Mouse (Mus musculus) gastrocnemius, postnatal 36 days (tissue): Measurements from ENCODE around the gene Nectin2. TPM values are rescaled to one million over a fixed set of nuclear protein-coding genes. Genes with fewer than 3 reads are reported as not detected.
"Not testable (repeated sequence)": the region's sequence is repeated elsewhere in the genome, so short reads cannot be mapped to it uniquely, and the experiment has no call there.

Source experiments
- DNase-seq, 2 experiments: peaks; one replicate each; pipeline ENCODE4 v3.0.0; 2022
- intact Hi-C: fragments of 180-260 bp; cut with DNase I; formaldehyde crosslinking; loops from one replicate; pipeline ENCODE4 v1.15.1; 2025
- total RNA-seq, 2 experiments: library from RNA; stranded (reverse); gene quantifications; 2 replicates each; pipeline ENCODE4 v1.2.3; 2021

The Nectin2 gene
- total RNA-seq, 2 experiments from 2014 or later, result 2.0 to 2.3 TPM

- intact Hi-C loops, result no loop called here
- DNase-seq, result no peak
These were observed 55.7 kb downstream of the Nectin2 start for GRCm38 (mm10) chr7:19694336-19695212.

GRCm38 (mm10) chr7:19693421-19693820 is 56.9 kb downstream of the Nectin2 start:
- intact Hi-C loops, result no loop called here

GRCm38 (mm10) chr7:19691873-19692865 is 58.1 kb downstream of the Nectin2 start, which contains the start of gene Apoc1:
TSS of gene Apoc1 (minus strand) at chr7:19692660.
- DNase-seq, result no peak
- intact Hi-C loops, result no loop called here

More at GRCm38 (mm10) chr7:19693421-19693820, 56.9 kb downstream of the Nectin2 start:
- DNase-seq, result peak; percentile 37 to 38

GRCm38 (mm10) chr7:19691434-19691833 is 58.8 kb downstream of the Nectin2 start:
- intact Hi-C loops, result no loop called here
- no peak for DNase-seq

GRCm38 (mm10) chr7:19690845-19691244 is 59.4 kb downstream of the Nectin2 start:
- DNase-seq, result no peak
- intact Hi-C loops, result no loop called here

DNA sequence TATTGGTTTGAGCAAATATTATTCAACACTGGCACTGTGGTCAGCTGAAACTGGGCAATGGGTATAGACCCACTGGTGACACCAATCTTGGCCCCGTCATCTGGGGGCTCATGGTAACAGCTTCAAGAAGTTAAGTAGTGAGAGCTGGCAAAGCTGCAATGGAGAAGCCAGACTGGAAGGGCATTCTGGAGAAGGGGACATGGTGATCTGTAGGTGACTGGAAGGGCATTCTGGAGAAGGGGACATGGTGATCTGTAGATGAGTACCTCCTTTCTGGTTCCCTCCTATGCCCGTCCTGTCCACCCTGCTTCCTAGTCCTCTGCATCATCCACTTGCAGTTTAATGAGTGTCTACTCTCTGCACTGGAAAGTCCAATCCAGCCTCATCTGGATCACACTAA is 61.7 kb downstream of the Nectin2 start:
- intact Hi-C loops, result no loop called here
- no peak for DNase-seq

- no peak for DNase-seq
- intact Hi-C loops, result no loop called here
These were observed 62.2 kb downstream of the Nectin2 start for GRCm38 (mm10) chr7:19688101-19688500.

DNA sequence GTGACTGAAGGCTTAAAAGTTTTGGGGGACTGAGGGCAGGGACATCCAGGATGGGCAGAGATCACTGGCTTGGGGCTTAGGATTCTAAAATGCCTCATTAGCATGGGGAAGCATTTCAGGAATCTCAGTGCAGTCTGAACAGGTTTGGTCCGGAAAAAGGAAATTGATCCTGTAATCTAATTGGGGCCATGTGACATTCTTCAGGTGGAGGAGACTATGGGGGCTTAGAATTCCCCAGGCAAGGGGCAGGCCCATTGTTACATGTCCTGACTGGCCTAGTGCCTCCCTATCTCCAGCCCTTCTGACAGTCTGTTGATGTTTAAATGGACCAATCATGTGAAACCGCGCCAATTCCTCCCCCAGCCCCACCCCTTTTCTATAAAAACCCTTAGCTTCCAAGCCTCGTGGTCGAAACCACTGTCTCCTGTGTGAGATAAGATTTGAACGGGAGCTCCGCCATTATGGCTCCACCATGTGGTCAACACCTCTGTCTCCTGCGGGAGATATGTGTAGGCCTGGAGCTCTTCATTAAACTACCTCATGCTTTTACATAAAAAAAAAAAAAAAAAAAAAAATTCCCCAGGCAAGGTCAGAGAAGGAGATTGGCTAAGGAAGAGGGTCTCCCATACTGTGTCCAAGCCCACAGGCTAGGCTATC is 63.2 kb downstream of the Nectin2 start:
- DNase-seq, intact Hi-C loops: not testable (repeated sequence)

GRCm38 (mm10) chr7:19686521-19686920 is 63.8 kb downstream of the Nectin2 start:
- intact Hi-C loops, result no loop called here
- DNase-seq, result no peak

GRCm38 (mm10) chr7:19685374-19685773 is 64.9 kb downstream of the Nectin2 start:
- intact Hi-C loops, result no loop called here
- DNase-seq, result no peak

DNA sequence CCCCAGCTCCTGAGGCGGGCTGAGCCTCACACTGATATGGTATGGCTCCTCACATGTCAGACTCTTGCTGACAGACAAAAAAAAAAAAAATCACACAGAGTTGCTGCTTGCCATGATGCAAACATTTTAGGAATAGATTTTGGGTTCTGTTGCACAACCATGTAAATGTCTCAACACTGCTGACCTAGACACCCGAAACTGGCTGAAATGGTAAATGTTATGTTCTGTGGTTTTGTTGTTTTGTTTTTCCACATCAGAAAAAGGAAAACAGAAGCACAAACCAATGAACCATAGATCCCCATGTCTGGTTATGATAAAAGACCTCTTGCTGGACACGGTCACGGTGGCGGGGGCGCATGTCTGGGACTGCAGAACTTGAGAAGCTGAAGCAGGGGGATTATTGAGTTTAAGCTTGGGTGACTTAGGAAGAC is 66.5 kb downstream of the Nectin2 start:
- no peak for DNase-seq
- intact Hi-C loops, result no loop called here

- intact Hi-C loops, result no loop called here
- DNase-seq, result no peak
These were observed 67.3 kb downstream of the Nectin2 start for GRCm38 (mm10) chr7:19682979-19683378.

GRCm38 (mm10) chr7:19681202-19681694 is 69.0 kb downstream of the Nectin2 start, which contains the start of the genes Gm44805 and Apoc4:
TSS of gene Gm44805 (minus strand) at chr7:19681423.
TSS of gene Apoc4 (minus strand) at chr7:19681479.
- intact Hi-C loops, result no loop called here
- no peak for DNase-seq

DNA sequence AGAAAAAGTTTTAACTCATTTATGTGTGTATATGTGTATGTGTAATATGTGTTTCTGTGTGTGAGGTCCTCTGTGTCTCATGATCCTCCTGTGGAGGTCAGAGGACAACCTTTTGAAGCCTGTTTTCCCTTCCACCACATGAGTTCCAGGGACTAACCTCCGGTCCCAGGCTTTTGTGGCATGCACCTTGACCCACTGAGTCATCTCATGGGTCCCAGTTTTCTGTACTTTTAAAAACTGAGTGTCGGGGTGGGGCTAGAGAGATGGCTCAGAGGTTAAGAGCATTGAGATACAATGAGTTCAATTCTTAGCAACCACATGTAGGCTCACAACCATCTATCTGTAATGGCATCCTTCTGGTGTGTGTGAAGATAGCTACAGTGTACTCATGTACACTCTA is 69.6 kb downstream of the Nectin2 start:
- no peak for DNase-seq
- intact Hi-C loops, result no loop called here

GRCm38 (mm10) chr7:19678901-19679300 is 71.4 kb downstream of the Nectin2 start:
- DNase-seq, result no peak
- intact Hi-C loops, result loop anchor here (10.0 kb wide), 1 partner anchor 116 kb away; the partner anchor contains the start of gene Cblc

GRCm38 (mm10) chr7:19677872-19678271 is 72.4 kb downstream of the Nectin2 start, which contains the start of gene Apoc2:
TSS of gene Apoc2 (minus strand) at chr7:19677941.
- no peak for DNase-seq
- intact Hi-C loops, result loop anchor here (10.0 kb wide), 1 partner anchor 117 kb away; the partner anchor contains the start of gene Cblc

- intact Hi-C loops, result loop anchor here (10.0 kb wide), 1 partner anchor 118 kb away; the partner anchor contains the start of gene Cblc
- DNase-seq, result no peak
These were observed 73.6 kb downstream of the Nectin2 start for GRCm38 (mm10) chr7:19676662-19677061.

DNA sequence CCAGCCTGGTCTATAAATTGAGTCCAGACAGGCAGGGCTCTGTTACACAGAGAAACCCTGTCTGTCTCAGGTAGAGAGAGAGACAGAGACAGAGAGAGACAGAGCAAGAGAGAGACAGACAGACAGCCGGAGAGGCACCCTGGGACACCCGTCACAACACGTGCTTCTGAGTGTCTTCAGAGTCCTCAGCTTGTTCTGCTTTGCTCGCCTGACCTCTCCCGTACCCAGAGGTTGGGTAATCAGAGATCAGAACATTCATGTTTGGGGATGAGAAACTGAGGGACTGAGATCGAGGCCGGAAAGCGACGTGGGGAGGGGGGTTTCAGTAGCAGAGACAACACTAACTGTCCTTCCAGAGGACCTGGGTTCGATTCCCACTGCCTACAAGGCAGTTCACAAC is 74.5 kb downstream of the Nectin2 start:
- no peak for DNase-seq

GRCm38 (mm10) chr7:19673083-19673699 is 77.1 kb downstream of the Nectin2 start:
- no peak for DNase-seq
- intact Hi-C loops, result loop anchor here (10.0 kb wide), 1 partner anchor 122 kb away; the partner anchor contains the start of gene Cblc

More for the DNA sequence above, 74.5 kb downstream of the Nectin2 start:
- intact Hi-C loops, result loop anchor here (10.0 kb wide), 1 partner anchor 119 kb away; the partner anchor contains the start of gene Cblc
